Mouse (Mus musculus) limb, embryonic 10.5 days (tissue): Measurements from ENCODE around the gene Lpin2. TPM values are rescaled to one million over a fixed set of nuclear protein-coding genes. Genes with fewer than 3 reads are reported as not detected.

ENCODE experiments used
- DNase-seq: peaks from one replicate; pipeline ENCODE4 v3.0.0-alpha.2; 2017; ENCODE audit warnings: low spot score
- H3K27ac ChIP-seq: fragments of 300-500 bp; sonication (generic); 2 replicates; pipeline ENCODE4 v1.5.1; 2016; ENCODE audit warnings: mild to moderate bottlenecking
- H3K27me3 ChIP-seq: fragments of 300-500 bp; sonication (generic); 2 replicates; pipeline ENCODE4 v1.6.1; 2016; ENCODE audit warnings: low read depth, mild to moderate bottlenecking; ENCODE audit not compliant: poor library complexity, severe bottlenecking
- H3K36me3 ChIP-seq: fragments of 300-500 bp; sonication (generic); 2 replicates; pipeline ENCODE4 v1.6.1; 2016; ENCODE audit warnings: mild to moderate bottlenecking, moderate library complexity
- H3K4me1 ChIP-seq: fragments of 300-500 bp; sonication (generic); 2 replicates; pipeline ENCODE4 v1.6.1; 2016
- H3K4me3 ChIP-seq: fragments of 300-500 bp; sonication (generic); 2 replicates; pipeline ENCODE4 v1.5.1; 2016; ENCODE audit warnings: mild to moderate bottlenecking, moderate library complexity
- H3K9me3 ChIP-seq: fragments of 300-500 bp; sonication (generic); replicated peaks from 2 replicates; pipeline ENCODE4 v1.6.1; 2016; ENCODE audit warnings: mild to moderate bottlenecking
- WGBS: fragments of 180-500 bp; shearing (Covaris S2); methylation state at CpG from one replicate; pipeline ENCODE4 v1.1.7; 2016; 5-methylcytosine and 5-hydroxymethylcytosine counted together
- polyA plus RNA-seq: library from polyadenylated mRNA; unstranded; fragments of >200 nt; fragmentation: Nextera tagmentation; extraction: Ambion mirVana; gene quantifications from 2 replicates; pipeline ENCODE4 v1.2.1, GENCODE M21; 2016

Gene Lpin2
- polyA plus RNA-seq, 1 experiment from 2014 or later: 51.8 TPM

DNA sequence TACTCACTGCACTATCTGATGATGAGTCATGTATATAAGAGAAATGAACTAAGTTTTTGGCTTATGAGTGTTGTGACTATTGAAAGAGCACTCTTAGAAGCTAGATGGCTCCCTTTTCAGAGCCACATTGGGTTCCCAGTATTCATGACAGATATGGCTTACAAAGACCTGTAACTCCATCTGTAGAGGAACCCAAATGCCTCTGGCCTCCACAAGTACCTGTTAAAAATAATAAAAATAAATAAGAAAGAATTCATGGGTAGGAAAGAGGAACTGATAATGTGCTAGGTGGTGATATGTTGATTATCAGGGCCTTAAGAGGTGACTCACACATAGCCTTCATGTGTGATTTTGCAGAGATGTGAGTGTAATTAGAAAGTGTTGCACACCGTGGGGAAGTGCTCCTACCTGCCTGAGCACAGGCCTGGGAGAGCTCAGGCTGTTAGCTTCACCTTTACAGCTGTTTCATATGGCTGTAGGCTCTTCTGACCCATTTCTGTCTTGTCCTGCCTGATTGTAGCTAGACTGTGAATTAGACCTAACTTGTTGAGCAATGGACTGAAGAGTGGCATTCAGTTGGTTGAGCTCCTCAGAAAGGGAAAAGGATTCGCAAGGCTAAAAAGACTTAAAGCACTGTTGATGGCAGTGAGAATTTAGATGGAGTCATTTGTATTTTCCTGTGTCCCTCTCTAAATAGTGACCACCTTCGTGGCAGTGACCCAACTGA lies 12.7 kb downstream of the Lpin2 start:
- Histone ChIP-seq H3K9me3 (no peaks in the 10 kb centered on the region), H3K4me1 (peaks cover 9% of the 10 kb centered on the region), H3K4me3 (no peak overlapping the region), H3K27ac (no peak overlapping the region), H3K36me3 (peaks cover 10% of the 10 kb centered on the region; the same call in 1 of the 2 replicates), H3K27me3 (no peaks in the 10 kb centered on the region)
- WGBS: 80% methylated on average over 3 of the region's 3 CpGs
- DNase-seq: no peak

DNA sequence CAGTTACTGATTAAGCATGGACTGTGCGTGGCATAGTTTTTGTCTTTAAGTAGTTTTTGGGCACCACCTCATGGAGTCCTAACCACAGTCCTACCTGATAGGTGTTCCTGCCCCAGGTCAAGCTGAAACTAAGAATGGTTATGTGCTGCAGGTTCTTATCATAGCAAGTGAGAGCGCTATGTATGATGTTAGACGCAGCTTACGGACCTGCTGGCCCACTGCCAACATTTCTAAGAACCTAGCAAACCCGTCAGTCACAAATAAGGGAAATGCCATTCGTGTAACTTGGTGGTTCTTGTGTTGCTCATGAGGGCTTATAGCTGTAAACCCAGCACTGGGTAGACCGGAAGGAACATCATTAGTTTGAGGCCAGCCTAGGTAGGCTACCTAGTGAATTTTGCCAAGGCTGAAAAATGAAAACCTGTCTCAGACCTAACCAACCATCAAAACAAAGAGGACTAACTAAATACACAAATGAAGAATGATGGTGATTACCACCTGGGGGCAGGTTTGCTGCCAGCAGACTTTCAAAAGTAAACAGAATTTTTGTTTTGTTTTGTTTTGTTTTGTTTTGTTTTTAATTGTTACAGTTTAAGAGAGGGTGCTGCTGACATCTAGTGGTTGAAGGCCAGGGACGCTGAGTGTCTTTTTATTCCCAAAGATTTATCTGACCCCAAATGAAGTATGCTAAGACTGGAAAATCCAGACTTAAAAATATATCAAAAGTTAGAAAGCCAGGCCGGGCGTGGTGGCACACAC lies 13.5 kb downstream of the Lpin2 start:
- no peak for DNase-seq
- Histone ChIP-seq H3K4me3 (no peak overlapping the region), H3K27ac (no peak overlapping the region), H3K9me3 (no peaks in the 10 kb centered on the region), H3K36me3 (peaks cover 10% of the 10 kb centered on the region; the same call in 1 of the 2 replicates), H3K4me1 (peaks cover 12% of the 10 kb centered on the region), H3K27me3 (no peaks in the 10 kb centered on the region)
- 79% methylated on average over 10 of the region's 10 CpGs for WGBS

DNA sequence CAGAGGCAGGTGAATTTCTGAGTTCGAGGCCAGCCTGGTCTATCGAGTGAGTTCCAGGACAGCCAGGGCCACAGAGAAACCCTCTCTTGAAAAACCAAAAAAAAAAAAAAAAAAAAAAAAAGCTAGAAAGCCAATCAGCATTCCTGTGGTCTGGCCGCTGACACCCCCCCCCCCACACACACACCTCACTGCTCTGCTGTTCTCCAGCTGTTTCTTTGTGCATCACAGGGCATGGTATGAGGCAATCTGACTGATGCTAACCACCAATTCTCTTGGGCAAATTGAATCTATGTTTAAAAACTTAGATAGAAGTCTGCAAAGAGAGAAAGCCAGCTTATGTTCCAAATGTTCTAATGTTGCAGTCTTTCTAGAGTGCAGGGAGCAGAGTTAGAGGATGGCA lies 14.1 kb downstream of the Lpin2 start:
- H3K4me3 ChIP-seq: no peak overlapping the region
- no peaks in the 10 kb centered on the region for H3K27me3 ChIP-seq
- no peaks in the 10 kb centered on the region for H3K9me3 ChIP-seq
- H3K27ac ChIP-seq: no peak overlapping the region
- WGBS: 73% methylated on average over 3 of the region's 3 CpGs
- DNase-seq: no peak
- peaks cover 12% of the 10 kb centered on the region for H3K4me1 ChIP-seq
- H3K36me3 ChIP-seq: peaks cover 10% of the 10 kb centered on the region; the same call in 1 of the 2 replicates

DNA sequence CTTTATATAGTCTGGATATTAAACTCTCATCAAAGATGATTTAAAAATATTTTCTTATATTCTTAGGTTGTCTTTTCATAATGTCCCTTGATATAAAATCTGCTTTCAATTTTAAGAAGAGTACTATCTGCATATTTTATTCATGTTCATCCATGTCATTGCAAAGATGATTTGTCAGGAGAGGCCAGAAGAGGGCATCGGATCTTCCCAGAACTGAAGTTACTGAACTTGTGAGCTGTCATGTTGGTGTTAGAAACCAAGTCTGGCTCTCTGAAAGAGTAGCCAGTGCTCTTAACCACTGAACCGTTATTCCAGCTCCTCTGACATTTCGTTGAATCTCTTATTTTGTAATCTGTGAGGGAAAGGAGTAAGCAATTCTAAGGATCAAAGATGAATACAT lies 17.0 kb downstream of the Lpin2 start:
- Histone ChIP-seq H3K9me3 (no peaks in the 10 kb centered on the region), H3K36me3 (0 out of 2 replicates have a peak, but pooled peaks cover 2% of the 10 kb centered on the region), H3K4me1 (peaks cover 28% of the 10 kb centered on the region), H3K27me3 (no peaks in the 10 kb centered on the region), H3K27ac (no peak overlapping the region), H3K4me3 (no peak overlapping the region)
- 85% methylated on average over 3 of the region's 3 CpGs for WGBS
- no peak for DNase-seq

DNA sequence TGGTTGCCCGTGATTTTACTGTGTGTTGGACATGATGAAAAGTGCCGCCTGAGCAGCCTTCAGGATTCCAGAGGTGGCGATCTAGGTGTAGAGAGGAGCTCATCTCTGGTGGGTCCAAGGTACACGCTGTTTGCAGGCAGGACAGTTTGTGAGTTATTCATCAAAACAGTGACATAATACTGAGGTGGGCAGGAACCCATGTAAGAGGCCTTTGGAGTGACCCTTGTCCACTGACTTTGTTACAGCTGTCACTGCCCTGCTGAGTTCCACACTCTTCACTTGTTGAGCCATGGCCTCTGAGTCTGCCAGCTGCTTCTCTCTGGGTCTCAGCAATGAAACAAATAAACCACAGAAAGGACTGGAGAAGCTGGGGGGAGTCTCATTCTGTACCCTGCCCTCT lies 19.8 kb downstream of the Lpin2 start:
- Histone ChIP-seq H3K27me3 (no peaks in the 10 kb centered on the region), H3K4me1 (peaks cover 27% of the 10 kb centered on the region), H3K36me3 (0 out of 2 replicates have a peak, but pooled peaks cover 2% of the 10 kb centered on the region), H3K27ac (no peak overlapping the region), H3K4me3 (no peak overlapping the region), H3K9me3 (no peaks in the 10 kb centered on the region)
- WGBS: 73% methylated on average over 4 of the region's 4 CpGs
- DNase-seq: no peak

DNA sequence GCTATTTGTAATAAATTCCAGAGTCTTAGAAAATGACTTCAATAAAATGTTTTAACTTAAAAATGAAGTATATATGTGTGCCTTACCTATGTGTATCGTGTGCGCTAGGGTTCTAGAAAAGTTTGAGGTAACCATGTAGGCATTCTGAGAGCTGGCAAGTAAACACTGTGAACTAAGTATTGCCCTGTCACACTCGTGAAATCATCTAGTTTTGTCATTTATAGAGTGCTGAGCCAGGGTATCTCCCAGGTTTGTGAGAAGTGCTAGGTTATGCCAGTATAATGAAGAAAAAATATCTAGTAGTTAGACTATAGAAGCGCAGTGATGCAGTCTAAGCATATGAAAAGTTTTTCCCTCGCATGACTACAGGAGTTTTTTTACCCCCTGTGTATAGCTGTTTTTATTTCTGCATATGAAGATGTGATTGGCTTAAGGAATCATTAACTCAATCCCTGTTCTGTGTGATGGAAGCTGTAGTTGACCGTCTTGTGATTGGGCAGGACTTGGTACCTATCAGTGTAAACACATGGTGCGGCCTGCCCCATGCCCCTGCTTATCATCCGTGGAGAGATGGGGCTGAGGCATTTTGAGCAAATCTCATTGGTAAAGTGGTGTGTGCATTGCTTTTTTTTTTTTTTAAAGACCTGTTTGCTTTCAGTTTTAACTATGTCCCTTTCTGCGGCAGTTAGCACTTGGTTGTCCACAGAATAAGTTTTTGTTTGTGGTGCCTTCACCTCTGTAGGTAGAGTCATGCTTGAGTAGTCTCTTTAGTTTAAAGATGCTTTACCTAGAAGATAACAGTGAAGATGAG lies 21.8 kb downstream of the Lpin2 start:
- no peak for DNase-seq
- WGBS: 92% methylated on average over 9 of the region's 9 CpGs
- H3K4me3 ChIP-seq: no peak overlapping the region
- no peak overlapping the region for H3K27ac ChIP-seq
- H3K36me3 ChIP-seq: peaks cover 9% of the 10 kb centered on the region
- H3K9me3 ChIP-seq: no peaks in the 10 kb centered on the region
- no peaks in the 10 kb centered on the region for H3K27me3 ChIP-seq
- peaks cover 27% of the 10 kb centered on the region for H3K4me1 ChIP-seq

DNA sequence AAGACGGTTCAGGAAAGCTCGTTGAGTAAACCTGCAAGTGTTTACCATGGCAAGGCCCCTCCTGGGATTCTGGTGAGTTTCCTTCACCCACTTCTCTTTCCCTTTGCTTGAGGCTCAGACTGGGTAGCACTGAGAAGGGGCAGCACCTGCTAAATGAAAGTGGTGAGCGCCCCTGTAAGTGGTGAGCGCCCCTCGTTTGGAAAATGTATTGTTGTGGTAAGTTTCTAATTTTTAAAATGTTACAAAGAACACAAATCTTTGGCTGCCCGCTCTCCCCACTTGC lies 22.4 kb downstream of the Lpin2 start:
- H3K4me1 ChIP-seq: peaks cover 27% of the 10 kb centered on the region
- H3K27ac ChIP-seq: no peak overlapping the region
- H3K9me3 ChIP-seq: no peaks in the 10 kb centered on the region
- no peak for DNase-seq
- no peaks in the 10 kb centered on the region for H3K27me3 ChIP-seq
- no peak overlapping the region for H3K4me3 ChIP-seq
- WGBS: 82% methylated on average over 6 of the region's 6 CpGs
- H3K36me3 ChIP-seq: peaks cover 9% of the 10 kb centered on the region

DNA sequence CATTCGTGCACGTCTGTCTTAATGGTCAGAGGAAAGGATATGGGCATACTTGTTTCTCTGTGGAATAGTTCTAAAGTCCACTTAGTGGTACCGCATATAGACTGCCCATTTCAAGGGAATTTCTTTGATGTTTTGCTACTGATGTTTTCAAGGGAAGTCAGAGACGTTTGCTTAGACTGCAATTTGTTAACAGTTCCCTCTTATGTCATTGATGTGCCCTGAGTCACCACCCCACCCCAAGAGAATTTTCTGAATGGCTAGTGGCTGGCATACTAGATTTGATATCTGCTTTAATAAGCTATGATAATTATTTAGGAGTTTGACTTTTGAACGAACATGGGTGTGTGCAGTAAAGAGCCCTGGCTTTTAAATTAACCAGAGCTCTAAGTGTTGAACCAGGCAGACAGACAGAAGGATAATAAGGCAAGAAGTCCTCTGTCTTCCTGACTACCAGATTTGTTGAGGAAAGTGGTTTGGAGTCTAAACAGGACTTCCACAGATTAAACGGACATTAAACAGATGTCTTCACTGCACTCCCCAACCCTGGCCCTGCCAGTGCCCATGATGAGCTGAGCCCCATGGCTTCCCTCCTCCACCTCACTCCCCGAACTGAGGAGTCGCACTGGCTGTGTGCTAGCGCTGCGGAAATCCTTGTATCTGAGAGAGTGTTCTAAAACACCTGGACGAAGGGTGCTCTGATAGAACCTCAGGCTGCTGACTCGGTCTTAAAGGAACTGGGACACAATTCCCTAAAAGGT lies 24.0 kb downstream of the Lpin2 start:
- no peak for DNase-seq

DNA sequence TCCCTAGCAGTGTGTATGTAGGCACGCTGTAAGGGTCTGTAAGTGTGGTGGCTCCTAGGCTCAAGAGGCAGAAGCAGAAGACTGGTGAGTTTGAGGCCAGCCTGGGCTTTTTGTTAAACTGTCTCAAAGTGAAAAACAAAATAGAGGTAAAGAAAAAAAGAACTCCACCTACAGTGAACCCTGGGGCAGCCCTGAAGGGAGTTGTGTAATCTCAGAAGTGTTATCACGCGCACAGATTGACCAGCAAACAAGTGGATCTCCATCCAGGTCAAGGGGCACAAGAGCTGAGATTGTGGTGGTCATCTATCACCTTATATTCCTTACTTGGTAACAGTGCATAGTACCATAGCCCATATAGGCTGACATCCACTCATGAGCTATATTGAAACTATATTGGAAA lies 24.9 kb downstream of the Lpin2 start:
- Histone ChIP-seq H3K4me3 (no peak overlapping the region), H3K9me3 (no peaks in the 10 kb centered on the region), H3K27me3 (no peaks in the 10 kb centered on the region), H3K27ac (no peak overlapping the region), H3K36me3 (peaks cover 9% of the 10 kb centered on the region), H3K4me1 (peaks cover 21% of the 10 kb centered on the region)
- no peak for DNase-seq
- 95% methylated on average over 3 of the region's 3 CpGs for WGBS

More for the DNA sequence above, 24.0 kb downstream of the Lpin2 start:
- WGBS: 63% methylated on average over 12 of the region's 12 CpGs
- Histone ChIP-seq H3K9me3 (no peaks in the 10 kb centered on the region), H3K4me3 (no peak overlapping the region), H3K36me3 (peaks cover 9% of the 10 kb centered on the region), H3K27me3 (no peaks in the 10 kb centered on the region), H3K27ac (no peak overlapping the region), H3K4me1 (peaks cover 24% of the 10 kb centered on the region)

DNA sequence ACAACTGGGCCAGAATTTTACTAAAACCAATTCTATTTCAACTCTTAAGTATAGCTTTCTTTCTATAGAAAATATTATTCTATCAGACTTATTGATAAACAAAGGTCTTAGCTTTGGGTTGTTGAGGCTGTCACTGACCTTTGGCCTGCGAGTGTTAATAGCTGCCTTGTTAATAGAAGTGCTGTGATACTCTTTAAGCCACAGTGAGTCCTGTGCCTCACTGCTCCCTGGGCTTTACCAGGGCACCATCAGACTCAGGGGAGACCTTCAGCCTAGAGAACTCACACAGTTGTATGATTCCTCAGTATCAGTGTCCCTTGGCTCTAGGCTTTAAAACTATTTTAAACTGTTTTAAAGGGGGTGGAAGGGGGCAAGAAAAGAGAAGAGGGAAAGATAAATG lies 26.0 kb downstream of the Lpin2 start:
- peaks cover 17% of the 10 kb centered on the region; the same call in 1 of the 2 replicates for H3K4me1 ChIP-seq
- DNase-seq: no peak
- H3K4me3 ChIP-seq: no peak overlapping the region
- 90% methylated on average over 1 of the region's 1 CpGs for WGBS
- H3K27me3 ChIP-seq: no peaks in the 10 kb centered on the region
- no peaks in the 10 kb centered on the region for H3K9me3 ChIP-seq
- H3K36me3 ChIP-seq: peaks cover 9% of the 10 kb centered on the region
- H3K27ac ChIP-seq: no peak overlapping the region

DNA sequence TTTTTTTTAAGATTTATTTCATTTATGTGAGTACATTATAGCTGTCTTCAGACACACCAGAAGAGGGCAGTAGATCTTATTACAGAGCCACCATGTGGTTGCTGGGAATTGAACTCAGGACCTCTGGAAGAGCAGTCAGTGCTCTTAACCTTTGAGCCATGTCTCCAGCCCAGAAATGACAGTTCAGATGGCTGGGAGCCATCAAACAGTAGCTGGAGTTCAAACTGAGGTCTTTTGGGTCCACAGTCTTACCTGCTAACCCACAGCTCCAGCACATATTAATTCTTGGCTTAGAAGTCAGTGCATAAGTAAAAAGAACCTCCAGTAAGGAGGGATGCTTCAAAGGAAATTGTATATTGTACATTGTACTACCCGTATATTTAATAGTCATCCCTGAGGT lies 26.6 kb downstream of the Lpin2 start:
- Histone ChIP-seq H3K9me3 (no peaks in the 10 kb centered on the region), H3K27ac (no peak overlapping the region), H3K4me3 (no peak overlapping the region), H3K4me1 (peaks cover 18% of the 10 kb centered on the region; the same call in 1 of the 2 replicates), H3K36me3 (peaks cover 9% of the 10 kb centered on the region), H3K27me3 (no peaks in the 10 kb centered on the region)
- no peak for DNase-seq
- 98% methylated on average over 1 of the region's 1 CpGs for WGBS

DNA sequence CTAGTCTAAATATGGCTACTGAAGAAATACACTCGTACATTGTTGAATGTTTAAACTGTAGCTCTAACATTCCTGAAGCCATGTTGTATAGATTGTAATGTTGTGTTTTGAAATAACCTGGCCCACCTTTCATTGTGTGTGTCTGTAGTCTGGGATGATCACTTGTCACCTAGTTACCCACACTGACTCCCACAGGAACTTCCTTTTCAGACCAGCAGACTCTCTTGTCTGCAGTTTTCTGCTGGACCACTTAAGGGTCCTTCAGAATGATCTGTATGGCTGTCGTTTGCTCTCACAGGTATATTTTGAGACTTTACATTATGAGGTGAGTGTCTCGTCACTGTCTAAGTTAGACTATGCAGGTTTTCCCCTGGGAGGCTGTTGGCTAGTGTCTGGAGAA lies 27.6 kb downstream of the Lpin2 start:
- Histone ChIP-seq H3K9me3 (no peaks in the 10 kb centered on the region), H3K27me3 (no peaks in the 10 kb centered on the region), H3K4me1 (peaks cover 22% of the 10 kb centered on the region), H3K4me3 (no peak overlapping the region), H3K36me3 (peaks cover 9% of the 10 kb centered on the region), H3K27ac (no peak overlapping the region)
- DNase-seq: no peak
- WGBS: 90% methylated on average over 3 of the region's 3 CpGs
